Mouse (Mus musculus) NIH3T3 (cell line): ENCODE results near the gene Zcchc14.

Experiments
- DNase-seq: peaks from one replicate; pipeline ENCODE4 v3.0.0-alpha.2; 2012; ENCODE audit warnings: low read depth

Gene Zcchc14

DNA sequence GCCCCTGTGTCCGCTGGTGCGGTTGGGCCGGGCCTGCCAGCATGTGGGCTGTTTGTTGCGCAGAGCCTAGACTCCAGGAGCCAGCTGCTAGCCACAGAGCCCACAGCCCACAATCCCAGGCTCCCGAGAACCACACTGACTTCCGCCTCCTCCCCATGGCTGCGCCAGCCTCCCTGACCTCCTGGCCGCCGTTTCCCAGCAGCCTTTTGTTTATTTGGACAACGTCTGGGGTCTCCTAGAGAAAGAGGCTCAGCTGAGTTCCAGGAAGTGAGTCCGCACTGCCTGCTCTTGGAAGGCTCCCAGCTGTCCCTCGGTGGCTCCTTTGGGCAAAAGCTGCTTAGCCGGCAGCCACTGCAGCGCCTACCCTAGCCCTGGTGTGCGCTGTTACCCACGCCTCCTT lies 12.6 kb upstream of the Zcchc14 start:
- no peak for DNase-seq

DNA sequence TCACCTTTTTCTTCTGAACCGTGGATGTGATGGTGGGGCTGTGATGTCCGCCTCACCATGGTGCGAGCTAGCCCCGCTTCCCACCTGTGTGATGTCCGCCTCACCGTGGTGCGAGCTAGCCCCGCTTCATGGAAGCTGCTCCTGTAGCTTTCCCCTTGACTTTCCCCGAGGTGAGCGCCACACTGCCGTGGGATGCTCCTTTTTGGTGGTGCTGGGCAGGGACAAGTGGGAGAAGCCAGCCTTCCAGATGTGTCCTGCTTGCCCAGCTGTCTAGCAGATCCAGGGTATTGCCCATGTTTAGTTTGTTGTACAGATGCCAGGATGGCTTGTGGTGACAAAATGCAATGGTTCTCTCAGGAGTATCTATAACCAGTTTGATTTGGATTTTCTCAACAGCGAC lies 10.4 kb upstream of the Zcchc14 start:
- DNase-seq = no peak

DNA sequence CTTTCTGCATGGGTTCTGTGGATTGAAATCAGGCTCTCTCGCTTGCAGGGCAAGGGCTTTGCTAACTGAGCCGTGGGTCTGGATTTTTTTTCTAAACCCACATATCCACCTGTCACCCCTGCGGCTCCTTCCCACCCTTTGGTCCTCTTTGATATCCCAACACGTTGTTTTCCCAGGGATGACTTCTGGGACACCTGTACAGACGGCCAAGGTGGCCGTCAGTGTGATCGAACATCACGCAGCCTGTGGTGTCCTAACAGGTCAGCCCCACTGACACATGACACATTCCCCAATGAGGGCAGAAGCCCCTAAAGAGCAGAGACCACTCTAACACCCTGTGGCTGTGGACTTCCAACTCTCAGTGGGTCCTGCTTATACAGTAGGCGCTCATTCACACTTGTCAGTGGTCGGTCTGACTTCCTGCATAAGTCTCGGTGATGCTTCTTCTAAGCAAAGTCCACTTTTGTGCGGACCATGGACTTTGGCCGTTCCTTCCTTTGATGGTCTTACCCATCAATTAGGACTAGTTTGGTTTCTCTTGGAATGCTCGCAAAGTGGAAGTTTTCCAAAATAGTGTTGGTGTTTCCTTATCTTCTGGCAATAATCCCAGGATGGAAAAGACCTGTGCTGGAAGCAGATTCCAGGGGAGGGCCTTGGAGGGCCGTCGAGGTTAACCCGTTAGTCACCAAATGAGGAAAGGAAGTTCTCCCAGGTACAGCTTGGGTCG lies 9.1 kb upstream of the Zcchc14 start:
- DNase-seq = no peak

DNA sequence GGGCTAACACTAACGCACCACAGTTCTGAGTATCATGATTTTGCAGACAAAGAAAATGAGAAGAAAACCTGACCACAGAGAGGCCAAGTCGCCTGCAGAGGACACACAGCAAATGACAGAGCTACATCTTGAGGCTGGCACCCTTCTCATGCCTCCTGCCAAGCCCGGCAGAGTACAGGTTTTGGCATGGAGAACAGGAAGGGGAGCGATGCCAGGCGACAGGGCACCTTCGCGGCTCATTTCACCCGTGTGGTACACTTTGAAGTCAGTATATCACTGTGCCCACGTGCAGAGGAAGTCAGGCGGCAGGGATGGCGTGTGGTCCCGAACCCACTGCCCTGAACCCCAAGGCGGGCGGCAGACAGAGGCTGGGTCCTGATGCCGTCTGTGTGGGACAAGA lies 7.9 kb upstream of the Zcchc14 start:
- no peak for DNase-seq

DNA sequence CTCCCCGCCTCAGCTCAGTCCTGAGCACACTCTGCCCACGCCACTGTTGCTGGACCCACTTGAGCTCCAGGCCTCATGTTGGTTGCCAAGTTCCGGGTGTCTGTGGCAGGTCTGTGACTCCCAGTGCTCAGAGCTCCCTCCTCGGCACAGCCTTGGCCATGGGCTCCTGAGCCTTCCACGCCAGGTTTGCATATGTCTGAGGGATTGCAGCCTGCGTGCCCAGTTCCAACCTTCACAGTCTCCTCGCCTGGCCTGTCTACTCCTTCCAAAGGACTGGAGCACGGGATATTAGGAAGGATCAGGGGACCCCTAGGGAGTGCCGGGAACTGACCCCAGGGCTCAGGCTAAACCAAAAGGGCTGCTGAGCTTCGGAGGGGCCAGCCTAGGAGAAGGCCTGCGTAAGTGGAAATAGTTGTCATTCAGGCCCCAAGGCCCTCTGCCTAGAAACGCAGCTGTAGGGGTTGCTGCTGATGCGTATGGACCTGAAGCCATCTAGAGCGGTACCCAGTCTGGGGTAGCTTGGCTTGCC lies 2.3 kb upstream of the Zcchc14 start:
- DNase-seq = no peak

DNA sequence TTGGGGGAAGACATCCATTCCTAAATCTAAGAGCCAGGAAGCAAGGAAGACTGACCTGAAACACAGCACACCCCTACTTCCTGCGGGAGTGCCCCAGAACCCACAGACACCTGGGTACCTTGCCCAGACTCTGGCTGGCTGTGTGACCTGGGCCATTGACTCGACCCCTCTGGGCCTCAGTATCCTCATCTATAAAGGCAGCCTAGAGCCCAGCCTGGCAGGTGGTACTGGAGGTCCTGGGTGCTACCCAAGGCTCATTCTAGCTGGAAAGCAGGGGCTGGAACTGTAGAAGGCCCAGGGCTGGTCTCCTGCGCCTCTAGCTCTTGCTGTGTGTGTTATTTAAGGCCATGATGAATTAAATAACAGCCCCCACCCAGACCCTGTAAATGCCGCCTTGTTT lies 1.4 kb upstream of the Zcchc14 start:
- DNase-seq = no peak

DNA sequence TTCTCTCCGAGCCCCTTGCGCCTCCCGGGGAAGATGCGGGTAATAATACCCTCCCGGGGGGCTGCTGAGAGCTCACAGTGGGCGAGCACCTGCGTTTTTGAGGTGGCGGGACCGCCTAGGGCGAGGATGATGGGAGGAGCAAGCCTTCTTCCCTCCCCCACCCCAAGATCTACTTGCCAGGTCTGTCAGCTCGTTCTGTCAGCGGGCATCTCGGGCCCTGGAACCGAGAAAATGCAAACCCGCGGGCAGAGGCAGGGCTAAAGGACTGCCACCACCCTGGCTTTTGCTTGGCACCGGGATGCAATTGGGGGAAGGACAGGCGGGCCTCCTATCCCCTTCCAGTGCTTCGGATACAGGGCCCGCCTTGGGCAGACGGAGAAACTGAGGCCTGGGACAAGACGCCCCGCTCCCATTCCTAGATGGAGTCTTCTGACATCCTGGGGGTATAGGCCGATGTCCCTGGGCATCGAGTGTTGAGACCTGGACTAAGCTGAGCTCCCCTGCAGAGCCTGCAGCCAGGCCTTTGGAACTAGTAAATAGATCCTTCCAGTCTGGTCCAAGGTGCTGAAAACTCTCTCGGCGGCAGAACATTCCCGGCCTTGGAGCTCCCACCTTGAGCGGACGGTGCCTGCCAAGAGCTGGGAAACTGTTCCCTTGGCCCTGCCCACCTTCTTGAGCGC lies 779 bp upstream of the Zcchc14 start:
- DNase-seq = peak; percentile 73

- DNase-seq = peak; percentile 62
Observed at GRCm38 (mm10) chr8:121651874-121652361, 783 bp downstream of the Zcchc14 start.

GRCm38 (mm10) chr8:121651308-121651873 lies 1.3 kb downstream of the Zcchc14 start:
- no peak for DNase-seq

DNA sequence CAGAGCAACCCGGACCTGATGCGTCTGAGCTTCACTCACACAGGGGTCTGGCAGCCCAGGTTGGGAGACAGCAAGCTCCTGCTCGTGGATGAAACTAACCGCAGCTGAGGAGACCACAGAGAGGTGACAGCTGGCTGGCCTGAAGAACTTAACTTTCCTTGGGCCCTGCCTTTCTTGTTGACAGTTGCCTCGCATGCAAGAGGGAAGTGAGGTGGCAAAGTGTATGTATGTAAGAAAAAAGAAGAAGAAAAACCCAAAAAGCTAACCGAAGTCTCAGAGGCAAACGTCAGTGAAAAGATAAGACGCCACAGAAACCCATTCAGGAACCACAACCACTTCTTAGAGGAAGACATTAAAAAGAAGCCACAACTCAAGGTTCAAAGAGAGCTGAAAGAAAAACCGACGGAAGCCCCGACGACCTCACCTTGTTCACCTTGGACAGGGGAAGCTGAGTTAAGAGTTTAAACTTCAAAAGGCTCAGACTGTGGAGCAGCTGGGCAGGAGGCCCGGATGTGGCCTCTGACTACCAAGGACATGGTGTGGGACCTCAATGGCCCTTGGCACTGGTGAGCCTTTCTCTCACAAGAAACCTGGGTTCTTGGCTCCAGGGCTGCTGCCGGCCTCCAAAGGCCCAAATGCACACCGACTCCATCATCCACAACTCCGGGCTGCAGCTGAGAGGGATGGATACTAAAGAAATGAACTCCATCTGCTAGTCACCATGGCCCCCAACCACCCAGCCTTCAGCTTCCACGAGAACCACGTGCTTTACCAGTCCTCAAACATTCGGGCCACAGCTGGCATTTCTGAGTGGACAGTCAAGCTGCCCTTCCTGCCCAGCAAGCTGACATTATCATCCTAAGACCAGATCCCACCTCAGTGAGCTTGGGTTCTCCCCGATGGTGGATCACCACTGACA lies 2.1 kb downstream of the Zcchc14 start:
- peak; percentile 21 for DNase-seq

DNA sequence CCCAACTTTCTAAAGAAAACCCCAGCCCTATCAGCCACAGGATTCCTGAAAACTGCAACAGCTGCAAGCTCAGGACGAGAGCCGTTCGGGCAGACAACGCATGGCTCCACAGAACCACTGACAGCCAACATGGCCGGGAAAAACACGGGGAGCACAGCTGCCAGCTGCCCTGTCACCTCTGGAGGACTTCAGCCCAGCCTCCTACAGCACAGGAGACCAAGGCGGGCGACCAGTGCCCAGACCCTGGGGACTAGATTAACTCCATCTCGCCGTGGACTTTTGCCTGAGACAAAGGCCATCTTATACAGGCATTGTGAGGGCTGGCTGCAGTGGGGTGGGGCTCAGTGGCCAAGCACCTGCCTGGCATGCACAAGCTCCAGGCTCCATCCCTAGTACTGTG lies 2.8 kb downstream of the Zcchc14 start:
- DNase-seq = no peak

DNA sequence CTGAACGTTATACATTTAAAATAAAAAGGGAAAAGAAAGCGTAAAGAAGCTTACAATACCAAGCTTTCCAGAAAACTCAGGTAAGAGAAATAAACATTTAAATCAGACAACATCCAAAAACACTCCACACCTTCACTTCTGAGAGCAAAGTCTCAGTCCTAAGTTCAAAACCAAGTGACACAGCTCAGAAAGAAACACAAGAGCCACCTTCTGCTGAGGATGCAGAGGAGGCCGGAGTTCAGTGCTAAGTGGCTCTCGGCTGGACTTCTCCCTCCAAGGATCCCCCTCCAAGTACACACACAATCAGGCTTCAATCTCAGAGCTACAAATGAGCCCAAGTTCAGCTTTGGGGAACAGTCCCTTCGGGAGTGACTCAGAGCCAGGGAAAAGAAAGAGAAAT lies 3.3 kb downstream of the Zcchc14 start:
- no peak for DNase-seq

- DNase-seq = no peak
Observed at GRCm38 (mm10) chr8:121648451-121648850, 4.2 kb downstream of the Zcchc14 start.

GRCm38 (mm10) chr8:121647511-121648215 lies 5.0 kb downstream of the Zcchc14 start:
- DNase-seq = peak; percentile 24

GRCm38 (mm10) chr8:121643384-121643783 lies 9.3 kb downstream of the Zcchc14 start:
- DNase-seq = no peak

GRCm38 (mm10) chr8:121642804-121643203 lies 9.9 kb downstream of the Zcchc14 start:
- DNase-seq = no peak

- no peak for DNase-seq
Observed at GRCm38 (mm10) chr8:121636180-121636579, 16.5 kb downstream of the Zcchc14 start.

DNA sequence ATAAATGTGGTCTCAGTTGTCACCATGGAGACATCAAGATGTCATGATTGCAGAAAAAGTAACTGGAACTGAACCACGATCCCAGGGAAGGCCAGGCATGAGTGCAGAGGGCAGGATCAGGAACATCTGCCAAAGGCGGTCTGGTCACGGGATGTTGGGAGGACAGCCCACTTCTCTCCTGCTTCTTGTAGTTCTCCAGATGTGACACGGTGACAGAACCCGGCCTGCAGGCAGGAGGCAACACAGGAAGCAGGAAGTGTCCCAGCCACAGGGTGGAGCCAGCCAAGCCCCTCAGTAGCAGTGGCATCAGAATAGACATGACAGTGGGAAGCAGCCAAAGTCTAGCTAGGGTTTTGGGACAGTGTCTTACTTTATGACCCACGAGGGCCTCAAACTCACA lies 17.2 kb downstream of the Zcchc14 start:
- no peak for DNase-seq

DNA sequence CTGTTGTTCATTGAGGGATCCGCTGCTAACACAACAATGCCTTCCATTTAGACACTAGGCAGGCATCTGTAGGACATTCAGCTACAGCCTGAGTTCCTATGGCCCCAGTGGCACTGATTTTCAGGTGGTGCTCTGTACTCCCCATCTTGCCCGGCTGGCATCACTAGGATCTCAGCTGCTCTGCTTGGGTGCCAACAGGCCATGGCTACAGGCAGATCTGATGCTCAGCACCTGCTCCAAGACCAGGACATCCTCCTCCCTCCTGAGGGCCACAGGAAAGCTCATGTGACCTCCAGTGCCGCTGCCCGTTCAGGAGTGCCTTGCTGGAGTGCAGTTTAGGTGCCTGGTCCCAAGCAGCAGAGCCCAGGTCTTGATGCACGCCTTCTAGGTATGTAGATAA lies 20.3 kb downstream of the Zcchc14 start:
- DNase-seq = no peak

DNA sequence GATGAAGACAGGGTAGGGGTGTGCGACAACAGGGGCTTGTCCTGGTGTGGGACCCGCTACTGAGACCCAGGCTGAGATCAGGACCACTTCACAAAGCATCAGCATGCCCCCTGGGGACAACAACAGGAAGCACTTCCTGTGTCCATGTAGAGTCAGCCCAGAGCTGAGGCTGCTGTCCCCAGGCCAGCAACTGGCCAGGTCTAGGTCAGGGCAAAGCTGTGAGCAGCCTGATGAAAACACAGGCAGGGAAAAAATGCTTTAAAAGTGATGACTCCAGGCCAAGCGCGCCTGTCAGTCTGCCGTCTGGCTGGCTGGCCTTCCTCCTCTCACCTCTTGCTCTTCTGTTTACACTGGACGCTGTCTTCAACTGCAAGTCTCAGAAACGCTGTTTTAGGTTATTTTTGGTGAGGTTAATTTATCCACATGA lies 21.0 kb downstream of the Zcchc14 start:
- DNase-seq = peak; percentile 79

DNA sequence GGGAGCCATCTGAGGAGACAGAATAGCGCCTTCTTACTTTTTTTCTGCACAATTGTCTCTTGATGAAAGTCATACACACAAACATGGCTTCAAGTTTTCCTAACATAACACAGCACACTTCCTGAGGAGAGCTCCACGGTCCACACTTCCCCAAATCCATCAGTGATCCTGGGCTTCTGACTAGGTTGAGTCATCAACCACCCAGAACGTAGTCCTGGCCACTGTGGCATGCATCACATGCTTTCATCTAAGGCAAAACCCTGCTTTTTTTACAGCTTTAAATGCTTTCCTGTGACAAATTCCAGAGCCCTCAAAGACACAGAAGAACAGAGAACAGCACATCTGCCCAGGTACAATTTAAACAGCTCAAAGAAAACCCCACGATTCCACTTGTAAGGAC lies 24.0 kb downstream of the Zcchc14 start:
- peak; percentile 52 for DNase-seq
